Mouse (Mus musculus) cerebellum, adult 2 months (tissue): ENCODE measurements around the gene Iqcn. TPM values are rescaled to one million over a fixed set of nuclear protein-coding genes. Genes with fewer than 3 reads are reported as not detected.

Experiments used
- DNase-seq, 2 experiments: peaks; one replicate each; pipeline ENCODE4 v3.0.0; 2021
- H3K27ac ChIP-seq: fragments of 200-500 bp; 2 replicates; pipeline ENCODE4 v1.5.1; 2012; ENCODE audit warnings: low read length, control low read depth, inconsistent platforms; ENCODE audit not compliant: insufficient read depth
- H3K27me3 ChIP-seq: fragments of 200-500 bp; 2 replicates; pipeline ENCODE4 v1.6.1; 2012; ENCODE audit warnings: inconsistent platforms, mild to moderate bottlenecking, low read length, moderate library complexity; ENCODE audit not compliant: control insufficient read depth, insufficient read depth
- H3K4me1 ChIP-seq: fragments of 200-500 bp; 2 replicates; pipeline ENCODE4 v1.6.1; 2011; ENCODE audit warnings: low read length; ENCODE audit not compliant: control insufficient read depth, insufficient read depth
- H3K4me3 ChIP-seq: fragments of 200-500 bp; replicated peaks from 2 replicates; pipeline ENCODE3; 2011; ENCODE audit warnings: mild to moderate bottlenecking, low read depth, low read length, control low read depth; ENCODE audit not compliant: insufficient read depth
- CTCF ChIP-seq: fragments of 200-500 bp; IDR thresholded peaks from 2 replicates; pipeline ENCODE4 v1.5.1; 2011; ENCODE audit warnings: low read depth, mild to moderate bottlenecking, control low read depth, low read length, moderate library complexity, borderline replicate concordance; ENCODE audit not compliant: insufficient read depth
- POLR2A ChIP-seq: fragments of 200-500 bp; IDR thresholded peaks from 2 replicates; pipeline ENCODE4 v1.6.1; 2011; ENCODE audit warnings: low read length, control low read depth, borderline replicate concordance; ENCODE audit not compliant: insufficient read depth
- WGBS: fragments of 180-500 bp; shearing (Covaris S2); methylation state at CpG from one replicate; pipeline ENCODE4 v1.1.7; 2018; 5-methylcytosine and 5-hydroxymethylcytosine counted together
- polyA plus RNA-seq: library from polyadenylated mRNA; depleted of rRNA; stranded (reverse); fragments of >200 nt; gene quantifications from 2 replicates; pipeline ENCODE4 v1.2.3, GENCODE M21; 2012

The Iqcn gene
- polyA plus RNA-seq, 1 experiment, result 0.08 TPM

GRCm38 (mm10) chr8:70699116-70699833, 4.0 kb upstream of the Iqcn start:
- peak overlapping the region; percentile 97 for H3K27ac ChIP-seq
- no peaks in the 10 kb centered on the region for H3K27me3 ChIP-seq
- H3K4me1 ChIP-seq, result peaks cover 45% of the 10 kb centered on the region
- DNase-seq, result peak; percentile 70 to 80
- TF ChIP-seq CTCF (no peak), POLR2A (no peak)
- WGBS, result 1% methylated on average over 85 of the region's 89 CpGs
- H3K4me3 ChIP-seq, result peak overlapping the region; percentile 80

DNA sequence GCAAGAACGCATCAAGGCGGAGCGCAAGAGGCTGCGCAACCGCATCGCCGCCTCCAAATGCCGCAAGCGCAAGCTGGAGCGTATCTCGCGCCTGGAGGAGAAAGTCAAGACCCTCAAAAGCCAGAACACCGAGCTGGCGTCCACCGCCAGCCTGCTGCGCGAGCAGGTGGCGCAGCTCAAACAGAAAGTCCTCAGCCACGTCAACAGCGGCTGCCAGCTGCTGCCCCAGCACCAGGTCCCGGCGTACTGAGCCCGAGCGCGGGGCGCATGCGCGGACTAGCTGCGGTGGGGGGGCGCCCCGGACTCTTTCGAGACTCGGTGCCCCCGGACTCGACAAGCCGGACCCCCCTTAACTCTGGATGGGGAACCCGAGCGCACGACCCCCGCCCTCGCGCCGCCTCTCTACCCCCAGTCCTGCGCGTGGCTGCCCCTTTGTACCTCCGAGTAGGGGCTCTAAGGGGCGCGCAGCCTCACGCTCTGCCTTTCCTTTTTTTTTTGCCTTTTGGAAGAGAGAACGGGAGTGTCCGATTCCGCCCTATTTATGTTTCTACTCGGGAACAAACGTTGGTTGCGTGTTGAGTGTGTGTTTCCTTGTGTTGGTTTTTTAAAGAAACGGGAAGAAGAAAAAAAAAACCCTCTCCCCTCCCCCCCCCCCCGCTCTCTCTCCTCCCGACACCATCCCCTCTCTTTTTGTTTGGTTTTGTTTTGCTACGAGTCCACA, 3.3 kb upstream of the Iqcn start:
- TF ChIP-seq CTCF (no peak), POLR2A (peak; percentile 80)
- Histone ChIP-seq H3K4me1 (peaks cover 51% of the 10 kb centered on the region), H3K4me3 (peak overlapping the region; percentile 80), H3K27me3 (no peaks in the 10 kb centered on the region), H3K27ac (peak overlapping the region; percentile 97)
- under 1% methylated on average over 59 of the region's 59 CpGs for WGBS
- DNase-seq, result peak; percentile 86 to 87

DNA sequence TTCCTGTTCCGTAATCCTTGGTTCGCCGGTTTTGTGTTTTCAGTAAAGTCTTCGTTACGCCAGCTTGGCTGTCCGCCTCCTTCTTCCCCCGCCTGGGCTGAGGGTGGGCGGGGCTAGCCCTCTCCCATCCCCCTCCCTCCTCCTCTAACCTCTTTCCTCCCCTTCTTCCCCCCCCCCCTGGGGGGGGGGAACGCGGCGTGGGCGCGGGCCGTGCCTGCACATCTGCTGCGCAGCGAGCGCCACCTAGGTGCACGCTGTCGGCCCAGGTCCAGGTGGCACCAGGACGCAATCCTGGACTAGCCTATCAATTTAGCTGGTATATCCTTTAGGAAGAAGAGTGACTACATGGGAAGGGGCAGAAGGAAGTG, 2.7 kb upstream of the Iqcn start:
- H3K4me1 ChIP-seq, result peaks cover 46% of the 10 kb centered on the region
- 2% methylated on average over 20 of the region's 20 CpGs for WGBS
- TF ChIP-seq POLR2A (peak; percentile 34; the same call in 1 of the 2 replicates), CTCF (peak; percentile 54; the same call in 1 of the 2 replicates)
- H3K27me3 ChIP-seq, result no peaks in the 10 kb centered on the region
- DNase-seq, result peak; percentile 87 to 89
- H3K27ac ChIP-seq, result peak overlapping the region; percentile 83
- peak overlapping the region; percentile 77 for H3K4me3 ChIP-seq

DNA sequence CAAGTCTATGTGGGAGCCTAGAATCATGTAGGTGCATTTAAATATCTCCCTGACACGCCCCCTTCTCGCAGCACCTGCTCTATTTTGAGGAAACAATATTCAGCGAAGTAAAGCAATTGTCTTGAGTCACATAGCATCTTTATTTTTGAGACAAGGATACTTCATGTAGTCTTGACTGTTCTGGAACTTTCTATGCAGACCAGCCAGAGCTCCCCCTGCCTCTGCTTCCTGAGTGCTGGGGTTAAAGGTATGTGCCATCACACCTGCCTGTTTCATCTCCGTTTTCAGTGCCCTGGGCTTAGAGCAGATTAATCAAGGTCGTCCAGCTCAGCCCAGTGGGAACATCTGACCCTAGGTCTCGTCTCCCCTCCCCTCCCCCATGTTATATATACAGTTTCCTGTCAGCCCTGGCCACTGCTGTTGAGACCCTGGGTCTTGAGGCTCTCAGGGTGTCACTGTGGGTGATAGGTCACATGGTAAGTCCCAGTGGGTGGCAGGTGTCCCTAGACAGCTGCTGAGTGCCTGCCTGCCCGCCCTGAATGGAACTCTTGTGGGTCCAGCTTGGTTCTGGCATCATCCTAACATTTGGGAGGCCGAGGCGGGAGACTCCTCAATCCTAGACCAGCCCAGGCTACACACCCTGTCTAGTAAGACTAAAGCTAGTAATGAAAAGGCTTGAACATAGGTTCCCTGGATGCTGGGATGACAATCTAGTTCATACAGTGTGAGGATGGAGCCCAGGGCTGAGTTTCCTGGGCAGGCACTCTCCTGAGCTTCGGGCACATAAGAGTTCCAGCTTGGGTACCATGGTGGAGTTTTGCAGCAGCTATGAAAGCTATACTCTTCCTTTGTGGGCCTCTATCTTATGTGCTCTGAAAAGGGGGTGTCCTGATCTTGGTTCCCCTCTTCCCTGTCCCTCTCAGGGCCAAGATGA, 1.9 kb upstream of the Iqcn start:
- DNase-seq, result peak; percentile 40 to 41
- H3K4me3 ChIP-seq, result peak overlapping the region; percentile 77
- WGBS, result 15% methylated on average over 10 of the region's 10 CpGs
- TF ChIP-seq CTCF (no peak), POLR2A (no peak)
- H3K4me1 ChIP-seq, result peaks cover 39% of the 10 kb centered on the region
- H3K27me3 ChIP-seq, result no peaks in the 10 kb centered on the region
- peak overlapping the region; percentile 83 for H3K27ac ChIP-seq

GRCm38 (mm10) chr8:70701982-70702841, 1.0 kb upstream of the Iqcn start:
- TF ChIP-seq POLR2A, result no peak
- TF ChIP-seq CTCF, result no peak
- peaks cover 36% of the 10 kb centered on the region for H3K4me1 ChIP-seq
- 45% methylated on average over 2 of the region's 2 CpGs for WGBS
- H3K4me3 ChIP-seq, result peak overlapping the region; percentile 11
- no peaks in the 10 kb centered on the region for H3K27me3 ChIP-seq
- peak overlapping the region; percentile 87 for H3K27ac ChIP-seq
- DNase-seq, result peak in 1 of 2 experiments; percentile 51

GRCm38 (mm10) chr8:70702842-70703182, 445 bp upstream of the Iqcn start:
- peaks cover 38% of the 10 kb centered on the region for H3K4me1 ChIP-seq
- WGBS, result 2% methylated on average over 3 of the region's 3 CpGs
- no peaks in the 10 kb centered on the region for H3K27me3 ChIP-seq
- peak overlapping the region; percentile 87 for H3K27ac ChIP-seq
- peak overlapping the region; percentile 11 for H3K4me3 ChIP-seq
- TF ChIP-seq POLR2A (0 out of 2 replicates have a peak, but pooled peaks have one; percentile 20), CTCF (no peak)
- peak; percentile 92 to 96 for DNase-seq
